Mouse (Mus musculus) liver, postnatal 0 days (tissue): Measurements from ENCODE around the gene En2. TPM values are rescaled to one million over a fixed set of nuclear protein-coding genes. Genes with fewer than 3 reads are reported as not detected.

Experiments used
- ATAC-seq: fragments of 200-750 bp; cut with Nextera tagmentation; 2 replicates; pipeline ENCODE4 v1.8.0; 2017; ENCODE audit warnings: mild to moderate bottlenecking, moderate library complexity
- DNase-seq: peaks from one replicate; pipeline ENCODE4 v3.0.0-alpha.2; 2016
- H3K27ac ChIP-seq: fragments of 300-500 bp; sonication (generic); 2 replicates; pipeline ENCODE4 v1.5.1; 2014; ENCODE audit warnings: antibody characterized with exemption, moderate library complexity, mild to moderate bottlenecking, low read depth
- H3K27me3 ChIP-seq: fragments of 300-500 bp; sonication (generic); 2 replicates; pipeline ENCODE4 v1.6.1; 2014; ENCODE audit warnings: low read length, control low read depth, mixed read lengths; ENCODE audit not compliant: insufficient read depth
- H3K36me3 ChIP-seq: fragments of 300-500 bp; sonication (generic); replicated peaks from 2 replicates; pipeline ENCODE4 v1.6.1; 2014; ENCODE audit warnings: mild to moderate bottlenecking, control low read depth, low read length, moderate library complexity, mixed read lengths; ENCODE audit not compliant: insufficient read depth
- H3K4me1 ChIP-seq: fragments of 300-500 bp; sonication (generic); 2 replicates; pipeline ENCODE4 v1.6.1; 2014; ENCODE audit warnings: antibody characterized with exemption, mild to moderate bottlenecking, control low read depth; ENCODE audit not compliant: insufficient read depth
- H3K4me2 ChIP-seq: fragments of 300-500 bp; sonication (generic); 2 replicates; pipeline ENCODE4 v1.6.1; 2014; ENCODE audit warnings: low read depth, mild to moderate bottlenecking, low read length, moderate library complexity, mixed read lengths
- H3K4me3 ChIP-seq: fragments of 300-500 bp; sonication (generic); 2 replicates; pipeline ENCODE4 v1.5.1; 2014; ENCODE audit warnings: low read depth, low read length
- H3K9ac ChIP-seq: fragments of 300-500 bp; sonication (generic); replicated peaks from 2 replicates; pipeline ENCODE4 v1.6.1; 2014; ENCODE audit warnings: mild to moderate bottlenecking, moderate library complexity
- H3K9me3 ChIP-seq: fragments of 300-500 bp; sonication (generic); 2 replicates; pipeline ENCODE4 v1.6.1; 2016; ENCODE audit warnings: mild to moderate bottlenecking, control low read depth, low read length, mixed read lengths
- CTCF ChIP-seq: sonication (generic); IDR thresholded peaks from 2 replicates; pipeline ENCODE4 v1.5.1; 2016; ENCODE audit warnings: antibody characterized with exemption, low read depth
- EP300 ChIP-seq: IDR thresholded peaks from 2 replicates; pipeline ENCODE4 v1.6.1; 2016; ENCODE audit warnings: antibody characterized with exemption, low read depth, mild to moderate bottlenecking
- WGBS: fragments of 180-500 bp; shearing (Covaris S2); extraction: QIAGEN DNeasy Blood & Tissue Kit; methylation state at CpG from one replicate; pipeline ENCODE4 v1.1.7; 2014; ENCODE audit not compliant: insufficient replicate concordance; 5-methylcytosine and 5-hydroxymethylcytosine counted together
- polyA plus RNA-seq: library from polyadenylated mRNA; unstranded; fragments of >200 nt; fragmentation: Nextera tagmentation; extraction: Ambion mirVana; gene quantifications from 2 replicates; pipeline ENCODE4 v1.2.1, GENCODE M21; 2015

The En2 gene
- polyA plus RNA-seq, 1 experiment from 2014 or later = not detected

DNA sequence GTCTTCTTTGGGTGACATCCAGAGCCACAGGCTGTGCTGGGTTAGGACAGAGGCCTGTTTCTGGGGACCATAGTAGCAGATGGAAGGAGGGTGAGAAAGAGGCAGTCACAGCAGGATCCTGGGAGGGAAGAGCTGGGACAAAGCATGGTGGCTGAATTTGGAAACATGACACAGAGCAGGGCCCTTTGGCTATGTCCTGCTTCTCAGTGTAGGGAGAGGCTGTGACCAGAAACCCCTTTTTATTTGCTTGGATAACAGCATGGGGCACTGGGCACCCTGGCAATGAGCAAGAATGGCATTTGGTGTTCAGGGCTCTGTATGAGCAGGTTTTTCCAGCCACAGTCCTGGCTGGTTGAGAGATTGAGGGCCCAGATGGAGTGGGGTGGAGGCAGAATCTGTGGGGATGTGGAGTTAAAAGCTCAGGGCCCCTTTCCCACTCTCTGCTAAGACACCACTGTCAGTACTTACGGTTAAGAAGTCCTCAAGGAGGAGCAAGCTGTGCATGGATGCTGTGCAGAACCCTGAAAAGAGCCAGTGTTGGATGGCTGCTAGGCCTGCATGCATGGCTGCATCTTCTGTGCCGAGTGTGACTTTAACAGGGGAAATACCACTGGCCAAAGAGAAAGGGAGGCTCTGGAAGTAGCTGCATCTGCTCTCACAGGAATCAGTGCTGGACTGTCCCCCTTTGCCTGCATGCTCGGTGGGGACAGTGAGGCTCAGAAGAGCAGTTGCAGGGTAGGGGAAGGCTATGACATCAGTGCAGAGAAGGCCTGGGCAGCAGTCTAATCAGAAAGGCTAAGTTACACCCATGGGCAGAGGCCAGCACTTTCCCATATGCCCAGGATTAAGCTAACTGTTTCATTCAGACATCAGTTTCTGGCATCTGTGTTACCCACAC, 26.0 kb downstream of the En2 start:
- Histone ChIP-seq H3K4me3 (no peak overlapping the region), H3K36me3 (no peaks in the 10 kb centered on the region), H3K9me3 (no peaks in the 10 kb centered on the region), H3K27ac (no peak overlapping the region), H3K27me3 (peaks cover 10% of the 10 kb centered on the region; the same call in 1 of the 2 replicates), H3K9ac (no peak overlapping the region), H3K4me2 (no peak overlapping the region), H3K4me1 (no peaks in the 10 kb centered on the region)
- ATAC-seq (no peak), DNase-seq (no peak)
- TF ChIP-seq EP300 = no peak
- TF ChIP-seq CTCF = no peak
- 45% methylated on average over 3 of the region's 3 CpGs for WGBS

DNA sequence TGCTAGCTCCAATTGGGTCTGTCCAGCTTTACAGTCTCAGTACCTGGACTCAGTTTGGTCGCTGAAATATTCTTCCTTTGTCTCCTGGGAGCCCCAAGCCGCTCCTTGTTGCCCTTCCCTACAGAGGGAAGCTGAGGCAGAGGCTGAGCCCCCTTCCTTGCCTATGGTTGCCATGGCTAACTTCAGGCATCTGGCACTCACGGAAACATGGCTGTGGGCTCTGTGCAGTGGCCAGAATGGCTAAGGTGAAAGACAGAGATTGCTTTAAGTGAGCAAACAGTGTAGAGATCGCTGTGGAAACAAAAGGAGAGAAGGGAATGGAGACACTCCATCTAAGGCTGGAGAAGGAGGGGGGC, 26.6 kb downstream of the En2 start:
- no peak overlapping the region for H3K4me3 ChIP-seq
- peaks cover 10% of the 10 kb centered on the region; the same call in 1 of the 2 replicates for H3K27me3 ChIP-seq
- ATAC-seq (no peak), DNase-seq (no peak)
- WGBS = 51% methylated on average over 4 of the region's 4 CpGs
- H3K4me1 ChIP-seq = no peaks in the 10 kb centered on the region
- no peak overlapping the region for H3K27ac ChIP-seq
- TF ChIP-seq EP300 = no peak
- no peak for TF ChIP-seq CTCF
- no peaks in the 10 kb centered on the region for H3K36me3 ChIP-seq
- no peak overlapping the region for H3K4me2 ChIP-seq
- no peaks in the 10 kb centered on the region for H3K9me3 ChIP-seq
- no peak overlapping the region for H3K9ac ChIP-seq

DNA sequence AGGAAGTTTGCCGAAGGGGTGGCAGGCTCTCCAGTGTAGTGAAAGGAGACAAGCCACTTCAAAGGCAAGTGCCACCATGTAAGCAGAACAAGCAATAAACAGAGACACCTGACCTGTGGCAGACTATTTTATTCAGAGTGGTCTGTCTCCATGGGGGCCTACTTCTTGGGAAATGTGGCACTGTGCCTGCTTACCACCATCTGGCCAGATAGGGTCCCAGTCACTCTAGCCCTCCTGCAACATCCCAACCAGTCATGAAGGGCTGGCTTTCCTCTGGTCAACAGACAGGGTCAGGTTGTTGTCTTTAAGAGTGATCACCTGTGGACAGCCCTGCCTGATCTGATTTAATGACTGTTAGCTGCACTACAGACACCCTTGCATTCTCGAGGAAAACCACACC, 30.0 kb downstream of the En2 start:
- no peak overlapping the region for H3K27ac ChIP-seq
- TF ChIP-seq EP300 = no peak
- TF ChIP-seq CTCF = no peak
- no peaks in the 10 kb centered on the region for H3K36me3 ChIP-seq
- no peak overlapping the region for H3K4me3 ChIP-seq
- WGBS = 49% methylated on average over 2 of the region's 2 CpGs
- no peaks in the 10 kb centered on the region for H3K4me1 ChIP-seq
- DNase-seq = no peak
- H3K27me3 ChIP-seq = peaks cover 11% of the 10 kb centered on the region; the same call in 1 of the 2 replicates
- ATAC-seq = no peak
- H3K4me2 ChIP-seq = no peak overlapping the region
- no peaks in the 10 kb centered on the region for H3K9me3 ChIP-seq
- no peak overlapping the region for H3K9ac ChIP-seq

- DNase-seq (no peak), ATAC-seq (no peak)
- Histone ChIP-seq H3K27me3 (peaks cover 10% of the 10 kb centered on the region), H3K4me3 (no peak overlapping the region), H3K9me3 (no peaks in the 10 kb centered on the region), H3K36me3 (no peaks in the 10 kb centered on the region), H3K4me2 (no peak overlapping the region), H3K4me1 (no peaks in the 10 kb centered on the region), H3K27ac (no peak overlapping the region), H3K9ac (no peak overlapping the region)
- WGBS = 42% methylated on average over 7 of the region's 7 CpGs
- TF ChIP-seq CTCF (no peak), EP300 (no peak)
These were observed 33.8 kb downstream of the En2 start for GRCm38 (mm10) chr5:28199089-28199873.

DNA sequence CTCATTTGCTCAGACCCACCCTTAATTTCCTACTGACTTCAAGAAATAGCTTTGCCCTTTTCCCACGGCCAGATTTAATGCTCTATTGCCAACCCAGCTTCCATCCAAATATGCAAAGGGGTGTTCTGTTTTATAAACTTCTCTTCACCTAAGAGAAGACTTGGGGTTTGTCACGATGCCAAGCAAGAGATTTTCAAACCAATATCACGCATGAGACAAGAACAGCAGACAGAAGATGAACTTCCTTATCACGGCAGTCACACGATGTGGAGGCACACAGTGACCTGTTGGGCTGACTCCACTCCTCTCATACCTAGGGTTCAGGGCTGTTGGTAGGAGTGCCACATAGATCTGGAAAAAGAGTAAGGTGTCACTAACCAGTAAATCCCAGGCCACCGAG, 37.6 kb downstream of the En2 start:
- no peak overlapping the region for H3K4me3 ChIP-seq
- 64% methylated on average over 6 of the region's 6 CpGs for WGBS
- TF ChIP-seq CTCF (no peak), EP300 (no peak)
- H3K4me1 ChIP-seq = no peaks in the 10 kb centered on the region
- H3K9me3 ChIP-seq = no peaks in the 10 kb centered on the region
- no peaks in the 10 kb centered on the region for H3K36me3 ChIP-seq
- peaks cover 20% of the 10 kb centered on the region for H3K27me3 ChIP-seq
- no peak overlapping the region for H3K27ac ChIP-seq
- no peak overlapping the region for H3K4me2 ChIP-seq
- no peak for ATAC-seq
- no peak overlapping the region for H3K9ac ChIP-seq
- DNase-seq = no peak

- 0 out of 2 replicates have a peak, but pooled peaks cover 2% of the 10 kb centered on the region for H3K4me1 ChIP-seq
- no peak overlapping the region for H3K4me2 ChIP-seq
- H3K27ac ChIP-seq = no peak overlapping the region
- no peaks in the 10 kb centered on the region for H3K36me3 ChIP-seq
- 58% methylated on average over 2 of the region's 2 CpGs for WGBS
- H3K9ac ChIP-seq = no peak overlapping the region
- no peaks in the 10 kb centered on the region for H3K9me3 ChIP-seq
- ATAC-seq (no peak), DNase-seq (no peak)
- H3K4me3 ChIP-seq = no peak overlapping the region
- H3K27me3 ChIP-seq = peaks cover 33% of the 10 kb centered on the region
- TF ChIP-seq CTCF (no peak), EP300 (no peak)
These were observed 39.2 kb downstream of the En2 start for GRCm38 (mm10) chr5:28204678-28205077.
